Mouse (Mus musculus): ENCODE data around the gene Chd8. TPM values are rescaled to one million over a fixed set of nuclear protein-coding genes. Genes with fewer than 3 reads are reported as not detected.

Chd8 gene
- total RNA-seq, 2 experiments from 2014 or later: 63.5 to 71.1 TPM

DNA sequence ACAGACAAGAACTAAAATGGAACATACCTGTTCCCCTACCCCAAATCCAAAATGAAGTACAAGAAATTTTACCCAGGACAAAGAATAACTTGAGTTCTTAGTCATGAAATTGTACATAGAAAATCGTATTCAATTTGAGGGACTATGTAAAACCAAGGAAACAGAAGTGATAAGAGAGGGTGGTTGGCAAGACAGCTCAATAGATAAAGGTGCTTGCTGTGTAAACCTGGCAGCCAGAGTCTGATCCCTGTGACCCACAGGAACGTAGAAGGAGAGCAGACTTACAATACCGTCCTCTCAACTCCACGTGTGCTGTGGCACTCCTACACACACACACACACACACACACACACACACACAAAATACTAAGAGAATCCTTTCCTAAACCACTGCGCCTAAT lies 40.3 kb downstream of the Chd8 start:
- ATAC-seq (replicated peaks; ENCODE audit: poor library complexity, severe bottlenecking): no peak

- no peak for ATAC-seq (replicated peaks; ENCODE audit: poor library complexity, severe bottlenecking)
These were observed 58.2 kb downstream of the Chd8 start for GRCm38 (mm10) chr14:52199412-52199811.

DNA sequence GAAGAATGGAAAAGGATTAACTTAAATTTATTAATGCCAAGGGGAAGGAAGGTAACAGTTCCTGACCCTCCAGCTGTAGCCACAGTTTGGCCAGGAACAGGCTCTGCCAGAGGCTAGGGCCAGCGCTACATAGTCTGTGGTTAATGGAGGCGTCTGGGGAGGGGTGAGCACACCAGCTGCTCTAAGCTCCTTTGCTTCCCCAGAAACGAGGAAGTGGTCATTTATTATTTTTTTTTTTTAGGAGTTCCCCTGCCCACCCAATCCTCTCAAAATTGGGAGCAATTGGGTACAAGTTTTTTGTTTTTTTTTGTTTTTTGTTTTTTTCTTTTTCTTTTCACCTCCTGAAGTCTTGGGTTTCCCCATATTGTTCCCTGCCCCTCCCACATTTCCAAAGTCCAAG lies 59.4 kb downstream of the Chd8 start:
- peak; percentile 72 for ATAC-seq (replicated peaks; ENCODE audit: poor library complexity, severe bottlenecking)

DNA sequence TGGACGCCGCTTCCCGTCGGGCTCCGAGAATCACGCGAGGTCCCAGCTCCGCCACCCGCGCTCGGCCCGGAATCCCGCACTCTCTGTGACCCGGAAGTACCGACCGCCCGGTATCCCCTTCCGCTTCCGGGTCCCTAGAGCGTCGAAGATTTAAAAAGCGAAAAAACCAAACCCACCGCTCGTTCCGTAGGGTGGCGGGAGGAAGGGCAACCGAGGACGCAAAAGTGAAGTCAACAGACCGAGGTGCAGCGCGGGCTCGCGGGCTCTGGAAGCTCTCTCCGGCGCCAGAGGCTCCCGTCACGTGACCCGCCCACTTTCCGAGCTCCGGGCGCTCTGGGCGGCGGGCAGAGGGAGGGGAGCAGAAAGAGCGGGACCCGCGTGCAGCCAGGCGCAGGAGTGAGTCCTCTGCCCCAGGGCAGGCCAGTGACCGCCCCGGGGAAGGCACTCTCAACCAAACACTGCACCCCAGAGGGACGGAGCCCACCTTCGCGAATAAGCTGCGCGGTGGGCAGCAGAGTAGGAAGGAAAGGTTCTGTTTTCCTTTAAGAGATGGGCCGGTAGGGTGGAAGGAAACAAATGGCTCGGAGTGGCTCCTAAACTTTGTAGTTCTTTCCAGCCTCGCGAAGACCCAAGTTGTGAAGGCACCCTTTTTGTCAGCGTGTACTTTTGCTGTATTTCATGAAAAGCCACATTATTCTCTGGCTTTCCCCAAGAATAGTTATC lies 60.3 kb downstream of the Chd8 start, which contains the start of gene Supt16:
Gene Supt16 (minus strand): TSS at position 261 of the 723 bp plus-strand sequence.
- peak; percentile 87 for ATAC-seq (replicated peaks; ENCODE audit: poor library complexity, severe bottlenecking)

- peak; percentile 12 for ATAC-seq (replicated peaks; ENCODE audit: poor library complexity, severe bottlenecking)
These were observed 61.1 kb downstream of the Chd8 start for GRCm38 (mm10) chr14:52196230-52197155.

DNA sequence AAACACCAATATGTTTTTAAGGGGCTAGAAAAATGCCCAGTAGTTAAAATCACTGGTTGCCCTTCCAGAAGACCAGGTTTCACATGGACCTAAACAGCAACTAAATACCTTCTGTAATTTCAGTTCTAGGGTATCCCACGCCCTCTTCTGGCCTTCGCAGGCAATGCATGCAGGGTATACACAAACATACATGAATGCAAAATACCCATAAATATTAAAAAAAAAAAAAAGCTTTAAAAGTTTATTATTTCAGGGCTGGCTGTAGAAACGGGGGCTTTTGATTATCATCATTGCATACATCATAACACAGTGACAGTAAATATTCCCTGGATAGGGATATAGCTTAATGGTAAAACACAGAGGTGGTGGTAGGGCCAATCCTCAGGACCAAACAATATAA lies 61.9 kb downstream of the Chd8 start:
- peak; percentile 28; the same call in 1 of the 2 replicates for ATAC-seq (replicated peaks; ENCODE audit: poor library complexity, severe bottlenecking)

DNA sequence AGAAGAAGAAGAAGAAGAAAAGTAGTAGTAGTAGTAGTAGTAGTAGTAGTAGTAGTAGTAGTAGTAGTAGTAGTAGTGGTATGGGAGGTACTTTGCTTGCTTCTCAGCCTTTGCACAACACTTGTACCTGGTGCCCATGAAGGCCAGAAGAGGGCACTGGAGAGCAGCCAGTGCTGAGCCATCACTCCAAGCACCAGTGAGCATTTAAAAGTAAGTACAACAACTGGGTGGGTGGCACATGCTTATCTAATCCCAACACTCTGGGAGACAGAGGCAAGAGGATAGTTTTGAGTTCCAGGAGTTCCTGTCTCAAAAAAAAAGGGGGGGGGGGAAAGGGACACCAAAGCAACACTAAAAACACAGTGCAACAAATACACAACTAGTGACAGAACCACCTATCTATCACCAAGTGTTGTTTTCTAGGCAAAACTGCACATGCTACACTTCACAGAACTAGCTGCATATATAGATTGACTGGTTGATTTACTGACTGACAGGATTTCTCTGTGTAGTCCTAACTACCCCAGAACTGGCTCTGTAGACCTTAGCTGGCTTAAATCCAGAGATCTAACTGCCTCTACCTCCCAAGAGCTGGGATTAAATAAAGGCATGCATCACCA lies 66.7 kb downstream of the Chd8 start:
- peak; percentile 90 for ATAC-seq (replicated peaks; ENCODE audit: poor library complexity, severe bottlenecking)

- ATAC-seq (replicated peaks; ENCODE audit: poor library complexity, severe bottlenecking): no peak
These were observed 68.1 kb downstream of the Chd8 start for GRCm38 (mm10) chr14:52189519-52189918.

DNA sequence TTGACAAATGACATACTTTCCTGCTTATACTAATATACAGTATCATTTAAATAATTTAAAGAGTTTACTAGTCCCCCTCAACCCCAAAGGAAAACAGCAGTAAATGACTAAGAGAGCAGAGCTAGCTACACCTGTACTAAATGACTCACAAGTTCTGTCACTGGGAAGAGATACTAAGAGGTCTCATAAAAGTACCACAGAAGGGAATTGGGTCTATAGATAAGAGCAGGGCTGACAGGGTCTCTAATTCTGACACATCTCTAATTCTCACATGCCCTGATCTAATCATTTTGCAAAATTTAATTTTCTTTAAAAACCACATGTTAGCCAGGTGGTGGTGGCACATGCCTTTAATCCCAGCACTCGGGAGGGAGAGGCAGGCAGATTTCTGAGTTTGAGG lies 68.8 kb downstream of the Chd8 start:
- ATAC-seq (replicated peaks; ENCODE audit: poor library complexity, severe bottlenecking): no peak

DNA sequence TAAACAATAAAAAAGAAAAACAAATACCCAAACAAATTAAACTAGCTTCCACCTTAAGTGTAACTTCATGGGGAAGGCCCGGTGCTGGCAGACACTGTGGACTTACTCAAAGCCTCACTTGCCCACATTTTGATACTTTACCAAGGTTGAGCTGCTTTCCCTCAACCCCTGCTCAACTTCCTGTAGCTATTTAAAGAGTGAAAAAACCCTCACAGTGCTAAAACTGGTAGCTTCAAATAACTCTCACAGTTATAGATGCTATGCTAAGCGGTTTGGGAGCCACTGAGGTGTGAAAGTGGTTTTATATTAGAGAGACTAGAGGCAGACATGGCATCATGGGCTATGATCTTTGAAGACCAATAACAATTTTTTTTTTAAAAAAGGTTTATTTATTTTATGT lies 91.0 kb downstream of the Chd8 start:
- no peak for ATAC-seq (replicated peaks; ENCODE audit: poor library complexity, severe bottlenecking)

GRCm38 (mm10) chr14:52160911-52161310 lies 96.7 kb downstream of the Chd8 start:
- ATAC-seq (replicated peaks; ENCODE audit: poor library complexity, severe bottlenecking): no peak

GRCm38 (mm10) chr14:52155008-52155407 lies 102.6 kb downstream of the Chd8 start:
- no peak for ATAC-seq (replicated peaks; ENCODE audit: poor library complexity, severe bottlenecking)

DNA sequence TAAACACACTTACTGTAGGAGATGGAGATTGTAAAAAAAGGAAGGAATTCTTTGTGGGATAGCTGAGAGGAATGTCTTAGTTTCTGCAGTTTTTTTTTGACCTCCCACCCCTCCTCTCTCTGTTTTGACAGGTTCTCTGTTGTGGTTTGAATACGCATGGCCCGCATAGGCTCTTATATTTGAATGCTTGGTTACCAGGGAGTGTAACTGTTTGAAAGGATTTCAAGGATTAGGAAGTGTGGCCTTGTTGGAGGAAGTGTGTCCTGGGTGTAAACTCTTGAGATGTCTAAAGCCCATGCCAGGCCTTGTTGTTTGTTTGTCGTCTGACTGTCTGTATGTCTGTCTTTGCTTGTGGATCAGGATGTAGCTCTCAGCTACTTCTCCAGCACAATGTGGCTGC lies 105.0 kb downstream of the Chd8 start:
- peak; percentile 28; the same call in 1 of the 2 replicates for ATAC-seq (replicated peaks; ENCODE audit: poor library complexity, severe bottlenecking)

- 0 out of 2 replicates have a peak, but pooled peaks have one; percentile 11 for ATAC-seq (replicated peaks; ENCODE audit: poor library complexity, severe bottlenecking)
These were observed 105.4 kb downstream of the Chd8 start for GRCm38 (mm10) chr14:52152179-52152578.

GRCm38 (mm10) chr14:52149888-52150287 lies 107.7 kb downstream of the Chd8 start:
- ATAC-seq (replicated peaks; ENCODE audit: poor library complexity, severe bottlenecking): no peak

Other genes with a start within 250 kb of the Chd8 start
- not detected in 2 replicates for gene Tmem253, start 242.1 kb downstream of the Chd8 start, total RNA-seq (2014; fragmentation: Nextera tagmentation)
- not detected in 2 replicates for gene Tmem253, start 242.1 kb downstream of the Chd8 start, total RNA-seq (2017)
- 11.3 and 20.1 TPM in 2 replicates for gene Zfp219, start 237.0 kb downstream of the Chd8 start, total RNA-seq (2014; fragmentation: Nextera tagmentation)
- gene Zfp219, start 237.0 kb downstream of the Chd8 start, total RNA-seq (2017): 13.6 and 17.0 TPM in 2 replicates
- not detected in 2 replicates for gene Olfr221, start 215.3 kb downstream of the Chd8 start, total RNA-seq (2014; fragmentation: Nextera tagmentation)
- not detected in 2 replicates for gene Olfr221, start 215.3 kb downstream of the Chd8 start, total RNA-seq (2017)
- 362 and 404 TPM in 2 replicates for gene Hnrnpc, start 153.8 kb downstream of the Chd8 start, total RNA-seq (2014; fragmentation: Nextera tagmentation)
- 637 and 667 TPM in 2 replicates for gene Hnrnpc, start 153.8 kb downstream of the Chd8 start, total RNA-seq (2017)
- 7.4 and 10.8 TPM in 2 replicates for gene Rpgrip1, start 147.1 kb downstream of the Chd8 start, total RNA-seq (2014; fragmentation: Nextera tagmentation)
- gene Rpgrip1, start 147.1 kb downstream of the Chd8 start, total RNA-seq (2017): 4.5 and 4.8 TPM in 2 replicates
- gene Supt16, start 60.4 kb downstream of the Chd8 start, total RNA-seq (2014; fragmentation: Nextera tagmentation): 91.5 and 98.8 TPM in 2 replicates
- gene Supt16, start 60.4 kb downstream of the Chd8 start, total RNA-seq (2017): 229 and 242 TPM in 2 replicates
- 44.1 and 47.1 TPM in 2 replicates for gene Tox4, start 21.4 kb upstream of the Chd8 start, total RNA-seq (2014; fragmentation: Nextera tagmentation)
- 43.1 and 45.9 TPM in 2 replicates for gene Tox4, start 21.4 kb upstream of the Chd8 start, total RNA-seq (2017)
- gene Rab2b, start 21.8 kb upstream of the Chd8 start, total RNA-seq (2014; fragmentation: Nextera tagmentation): 10.5 and 21.9 TPM in 2 replicates
- 4.1 and 8.7 TPM in 2 replicates for gene Rab2b, start 21.8 kb upstream of the Chd8 start, total RNA-seq (2017)
- 47.6 and 54.5 TPM in 2 replicates for gene Mettl3, start 47.3 kb upstream of the Chd8 start, total RNA-seq (2014; fragmentation: Nextera tagmentation)
- 33.6 and 33.7 TPM in 2 replicates for gene Mettl3, start 47.3 kb upstream of the Chd8 start, total RNA-seq (2017)
- gene Sall2, start 71.0 kb upstream of the Chd8 start, total RNA-seq (2014; fragmentation: Nextera tagmentation): 0.45 TPM in 1 of 2 replicates, not detected in the other
- gene Sall2, start 71.0 kb upstream of the Chd8 start, total RNA-seq (2017): 0.39 and 0.46 TPM in 2 replicates
- not detected in 2 replicates for gene Olfr1513, start 98.6 kb upstream of the Chd8 start, total RNA-seq (2014; fragmentation: Nextera tagmentation)
- gene Olfr1513, start 98.6 kb upstream of the Chd8 start, total RNA-seq (2017): not detected in 2 replicates
- not detected in 2 replicates for gene Olfr1512, start 121.4 kb upstream of the Chd8 start, total RNA-seq (2014; fragmentation: Nextera tagmentation)
- gene Olfr1512, start 121.4 kb upstream of the Chd8 start, total RNA-seq (2017): not detected in 2 replicates
- gene Olfr1511, start 139.6 kb upstream of the Chd8 start, total RNA-seq (2014; fragmentation: Nextera tagmentation): not detected in 2 replicates
- gene Olfr1511, start 139.6 kb upstream of the Chd8 start, total RNA-seq (2017): not detected in 2 replicates
- not detected in 2 replicates for gene Olfr1510, start 156.6 kb upstream of the Chd8 start, total RNA-seq (2014; fragmentation: Nextera tagmentation)
- not detected in 2 replicates for gene Olfr1510, start 156.6 kb upstream of the Chd8 start, total RNA-seq (2017)
- gene Olfr1509, start 185.2 kb upstream of the Chd8 start, total RNA-seq (2014; fragmentation: Nextera tagmentation): not detected in 2 replicates
- gene Olfr1509, start 185.2 kb upstream of the Chd8 start, total RNA-seq (2017): not detected in 2 replicates
- gene Olfr1508, start 209.7 kb upstream of the Chd8 start, total RNA-seq (2014; fragmentation: Nextera tagmentation): not detected in 2 replicates
- not detected in 2 replicates for gene Olfr1508, start 209.7 kb upstream of the Chd8 start, total RNA-seq (2017)
- gene Olfr1507, start 238.0 kb upstream of the Chd8 start, total RNA-seq (2014; fragmentation: Nextera tagmentation): not detected in 2 replicates
- gene Olfr1507, start 238.0 kb upstream of the Chd8 start, total RNA-seq (2017): not detected in 2 replicates

Measured in granulocyte monocyte progenitor cell, adult 5-6 weeks (primary cell).